Mouse (Mus musculus) embryonic facial prominence, embryonic 14.5 days (tissue): ENCODE results near the gene Siva1. TPM values are rescaled to one million over a fixed set of nuclear protein-coding genes. Genes with fewer than 3 reads are reported as not detected.

Experiments
- ATAC-seq: fragments of 200-750 bp; cut with Nextera tagmentation; 2 replicates; pipeline ENCODE4 v1.8.0; 2017; ENCODE audit warnings: low read depth, moderate number of reproducible peaks, moderate TSS enrichment
- DNase-seq: peaks from one replicate; pipeline ENCODE4 v3.0.0-alpha.2; 2015; ENCODE audit warnings: low spot score
- H3K27ac ChIP-seq: fragments of 300-500 bp; sonication (generic); replicated peaks from 2 replicates; pipeline ENCODE4 v1.5.1; 2014; ENCODE audit warnings: low read depth, mild to moderate bottlenecking, low read length, moderate library complexity
- H3K27me3 ChIP-seq: fragments of 300-500 bp; sonication (generic); replicated peaks from 2 replicates; pipeline ENCODE4 v1.6.1; 2014; ENCODE audit warnings: low read length; ENCODE audit not compliant: control insufficient read depth, insufficient read depth
- H3K36me3 ChIP-seq: fragments of 300-500 bp; sonication (generic); 2 replicates; pipeline ENCODE4 v1.6.1; 2014; ENCODE audit warnings: low read length, mixed read lengths; ENCODE audit not compliant: control insufficient read depth, insufficient read depth
- H3K4me1 ChIP-seq: fragments of 300-500 bp; sonication (generic); 2 replicates; pipeline ENCODE4 v1.6.1; 2014; ENCODE audit warnings: antibody characterized with exemption, low read length; ENCODE audit not compliant: control insufficient read depth, insufficient read depth
- H3K4me2 ChIP-seq: fragments of 300-500 bp; sonication (generic); 2 replicates; pipeline ENCODE4 v1.6.1; 2014; ENCODE audit warnings: low read depth, mild to moderate bottlenecking, low read length, moderate library complexity, mixed read lengths
- H3K4me3 ChIP-seq: fragments of 300-500 bp; sonication (generic); 2 replicates; pipeline ENCODE4 v1.5.1; 2014; ENCODE audit warnings: low read depth, mild to moderate bottlenecking, low read length
- H3K9ac ChIP-seq: fragments of 300-500 bp; sonication (generic); 2 replicates; pipeline ENCODE4 v1.6.1; 2014; ENCODE audit warnings: low read depth, mild to moderate bottlenecking, low read length, moderate library complexity, mixed read lengths
- H3K9me3 ChIP-seq: fragments of 300-500 bp; sonication (generic); 2 replicates; pipeline ENCODE4 v1.6.1; 2016; ENCODE audit warnings: low read length; ENCODE audit not compliant: control insufficient read depth
- WGBS: fragments of 180-500 bp; shearing (Covaris S2); extraction: QIAGEN DNeasy Blood & Tissue Kit; methylation state at CpG from one replicate; pipeline ENCODE4 v1.1.7; 2014; 5-methylcytosine and 5-hydroxymethylcytosine counted together
- polyA plus RNA-seq: library from polyadenylated mRNA; unstranded; fragments of >200 nt; fragmentation: Nextera tagmentation; extraction: Ambion mirVana; gene quantifications from 2 replicates; pipeline ENCODE4 v1.2.1, GENCODE M21; 2014

Siva1 gene
- polyA plus RNA-seq, 1 experiment from 2014 or later = 211 TPM

DNA sequence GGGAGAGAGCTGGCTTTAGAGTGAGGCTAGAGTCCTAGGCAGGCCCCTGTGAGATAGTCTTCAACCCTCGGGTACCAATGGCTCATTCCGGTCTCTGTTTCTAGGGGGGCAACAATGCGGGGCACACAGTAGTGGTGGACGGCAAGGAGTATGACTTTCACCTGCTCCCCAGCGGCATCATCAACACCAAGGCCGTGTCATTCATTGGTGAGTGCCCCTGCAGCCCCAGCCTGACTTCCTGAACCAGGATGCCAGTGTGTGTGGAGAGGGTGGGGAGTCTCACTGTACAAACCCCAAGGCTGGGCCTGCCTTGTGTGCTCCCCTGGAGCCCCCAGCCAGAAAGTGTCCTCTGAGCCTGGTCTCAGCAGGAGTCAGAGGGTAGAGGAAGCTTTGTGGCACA is 16.3 kb upstream of the Siva1 start:
- H3K4me1 ChIP-seq = peaks cover 7% of the 10 kb centered on the region; the same call in 1 of the 2 replicates
- no peak overlapping the region for H3K27ac ChIP-seq
- ATAC-seq (no peak), DNase-seq (no peak)
- WGBS = 89% methylated on average over 6 of the region's 6 CpGs
- no peak overlapping the region for H3K4me2 ChIP-seq
- no peak overlapping the region for H3K4me3 ChIP-seq
- no peaks in the 10 kb centered on the region for H3K9me3 ChIP-seq
- H3K36me3 ChIP-seq = no peaks in the 10 kb centered on the region
- H3K27me3 ChIP-seq = no peaks in the 10 kb centered on the region
- no peak overlapping the region for H3K9ac ChIP-seq

DNA sequence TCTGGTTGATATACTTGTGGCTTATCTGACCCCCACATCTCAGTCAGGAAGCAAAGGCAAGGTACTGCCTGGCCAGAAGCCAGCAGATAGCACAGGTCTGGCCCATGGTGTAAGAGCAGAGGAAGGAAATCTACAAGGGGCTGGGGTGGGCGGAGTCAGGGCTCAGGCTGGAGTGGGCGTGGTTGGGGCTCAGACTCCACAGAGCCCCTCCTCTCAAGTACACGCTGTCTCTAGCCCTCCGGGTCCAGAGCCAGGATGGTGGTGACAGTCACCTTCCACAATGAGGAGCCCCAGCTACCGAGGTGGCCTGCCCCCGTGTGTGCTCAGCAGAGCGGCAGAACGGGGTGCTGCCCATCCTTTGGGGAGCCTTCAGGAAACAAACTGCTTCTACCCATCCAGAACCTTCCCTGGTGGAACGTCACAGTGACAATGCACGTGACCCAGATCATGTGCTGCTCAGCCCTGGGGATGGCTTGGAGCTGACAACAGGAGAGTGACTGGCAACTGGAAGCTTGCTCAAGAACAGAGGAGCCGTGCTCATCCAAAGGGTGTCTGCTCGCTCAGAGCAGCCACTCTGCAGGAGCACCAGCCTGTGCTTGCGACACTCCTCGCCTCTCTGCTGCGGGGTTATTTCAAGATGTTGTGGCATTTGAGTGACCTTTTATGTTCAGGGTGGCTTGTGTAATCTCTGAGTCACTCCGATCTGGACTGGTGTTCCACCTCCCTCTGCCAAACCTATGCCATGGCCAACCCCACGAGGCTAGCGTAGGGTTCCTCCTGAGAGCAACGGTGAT is 15.4 kb upstream of the Siva1 start:
- peaks cover 7% of the 10 kb centered on the region; the same call in 1 of the 2 replicates for H3K4me1 ChIP-seq
- no peaks in the 10 kb centered on the region for H3K9me3 ChIP-seq
- H3K9ac ChIP-seq = peak overlapping the region; percentile 51
- 34% methylated on average over 18 of the region's 19 CpGs for WGBS
- H3K4me2 ChIP-seq = peak overlapping the region; percentile 56
- H3K27me3 ChIP-seq = no peaks in the 10 kb centered on the region
- DNase-seq (peak; percentile 76), ATAC-seq (peak; percentile 81)
- no peak overlapping the region for H3K27ac ChIP-seq
- peak overlapping the region; percentile 21 for H3K4me3 ChIP-seq
- no peaks in the 10 kb centered on the region for H3K36me3 ChIP-seq

DNA sequence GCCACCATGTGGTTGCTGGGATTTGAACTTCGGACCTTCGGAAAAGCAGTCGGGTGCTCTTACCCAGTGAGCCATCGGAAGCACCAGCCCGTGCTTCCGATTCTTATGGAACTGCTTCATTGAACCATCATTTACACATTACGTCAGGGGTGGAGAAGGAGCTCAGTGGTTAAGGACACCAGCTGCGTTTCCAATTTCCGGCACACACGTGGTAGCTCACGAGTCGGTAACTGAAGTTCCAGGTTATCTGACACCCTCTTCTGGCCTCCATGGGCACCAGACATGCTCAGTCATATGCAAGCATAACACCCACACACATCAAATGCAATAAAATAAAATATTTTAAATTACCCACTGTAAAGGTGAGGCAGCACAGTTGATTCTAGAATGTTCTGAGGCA is 14.4 kb upstream of the Siva1 start:
- WGBS = 88% methylated on average over 12 of the region's 12 CpGs
- no peak overlapping the region for H3K27ac ChIP-seq
- H3K36me3 ChIP-seq = no peaks in the 10 kb centered on the region
- H3K4me1 ChIP-seq = peaks cover 7% of the 10 kb centered on the region; the same call in 1 of the 2 replicates
- no peaks in the 10 kb centered on the region for H3K27me3 ChIP-seq
- no peaks in the 10 kb centered on the region for H3K9me3 ChIP-seq
- no peak overlapping the region for H3K9ac ChIP-seq
- DNase-seq (no peak), ATAC-seq (no peak)
- H3K4me3 ChIP-seq = no peak overlapping the region
- no peak overlapping the region for H3K4me2 ChIP-seq

DNA sequence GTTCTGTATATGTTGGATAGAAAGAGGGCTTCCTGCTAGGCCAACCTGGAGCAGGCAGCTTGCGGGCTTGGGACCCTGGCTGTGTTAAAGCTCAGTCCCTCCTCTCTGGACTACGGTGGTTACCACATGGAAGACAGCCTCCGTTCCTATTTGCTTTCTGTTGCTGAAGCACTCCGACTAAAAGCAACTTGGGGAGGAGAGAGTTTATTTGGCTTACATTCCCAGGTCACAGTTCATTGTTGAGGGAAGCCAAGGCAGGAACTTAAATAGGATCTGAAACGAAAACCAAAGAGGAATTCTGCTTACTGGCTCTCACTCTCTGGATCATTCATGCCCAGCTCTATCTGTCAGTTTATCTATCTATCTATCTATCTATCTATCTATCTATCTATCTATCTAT is 13.7 kb upstream of the Siva1 start:
- 79% methylated on average over 5 of the region's 5 CpGs for WGBS
- Histone ChIP-seq H3K4me1 (peaks cover 7% of the 10 kb centered on the region; the same call in 1 of the 2 replicates), H3K4me3 (no peak overlapping the region), H3K4me2 (no peak overlapping the region), H3K9me3 (no peaks in the 10 kb centered on the region), H3K27ac (no peak overlapping the region), H3K27me3 (no peaks in the 10 kb centered on the region), H3K36me3 (no peaks in the 10 kb centered on the region), H3K9ac (no peak overlapping the region)
- no peak for DNase-seq
- no peak for ATAC-seq

DNA sequence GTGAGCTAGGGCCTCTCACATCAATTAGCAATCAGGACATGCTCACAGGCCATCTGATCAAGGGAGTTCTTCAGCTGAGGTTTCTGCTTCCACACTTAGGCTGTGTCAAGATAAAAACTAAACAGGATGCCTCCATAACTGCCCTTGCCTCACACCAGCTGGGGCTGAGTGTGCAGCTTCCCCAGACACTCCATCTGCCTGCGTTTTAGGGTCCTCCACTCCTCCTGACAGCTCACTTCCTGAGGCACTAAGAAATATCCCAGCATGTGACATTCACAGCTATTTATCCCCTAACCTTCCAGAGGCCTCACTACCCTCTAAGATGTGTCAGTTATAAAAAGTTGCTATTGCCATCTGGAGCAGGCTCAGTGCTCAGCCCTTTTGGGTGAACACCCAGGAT is 13.0 kb upstream of the Siva1 start:
- no peaks in the 10 kb centered on the region for H3K27me3 ChIP-seq
- no peak overlapping the region for H3K4me3 ChIP-seq
- H3K9ac ChIP-seq = no peak overlapping the region
- no peak overlapping the region for H3K4me2 ChIP-seq
- no peaks in the 10 kb centered on the region for H3K9me3 ChIP-seq
- DNase-seq (no peak), ATAC-seq (no peak)
- H3K36me3 ChIP-seq = no peaks in the 10 kb centered on the region
- H3K27ac ChIP-seq = no peak overlapping the region
- peaks cover 7% of the 10 kb centered on the region; the same call in 1 of the 2 replicates for H3K4me1 ChIP-seq
- 42% methylated on average over 1 of the region's 1 CpGs for WGBS

DNA sequence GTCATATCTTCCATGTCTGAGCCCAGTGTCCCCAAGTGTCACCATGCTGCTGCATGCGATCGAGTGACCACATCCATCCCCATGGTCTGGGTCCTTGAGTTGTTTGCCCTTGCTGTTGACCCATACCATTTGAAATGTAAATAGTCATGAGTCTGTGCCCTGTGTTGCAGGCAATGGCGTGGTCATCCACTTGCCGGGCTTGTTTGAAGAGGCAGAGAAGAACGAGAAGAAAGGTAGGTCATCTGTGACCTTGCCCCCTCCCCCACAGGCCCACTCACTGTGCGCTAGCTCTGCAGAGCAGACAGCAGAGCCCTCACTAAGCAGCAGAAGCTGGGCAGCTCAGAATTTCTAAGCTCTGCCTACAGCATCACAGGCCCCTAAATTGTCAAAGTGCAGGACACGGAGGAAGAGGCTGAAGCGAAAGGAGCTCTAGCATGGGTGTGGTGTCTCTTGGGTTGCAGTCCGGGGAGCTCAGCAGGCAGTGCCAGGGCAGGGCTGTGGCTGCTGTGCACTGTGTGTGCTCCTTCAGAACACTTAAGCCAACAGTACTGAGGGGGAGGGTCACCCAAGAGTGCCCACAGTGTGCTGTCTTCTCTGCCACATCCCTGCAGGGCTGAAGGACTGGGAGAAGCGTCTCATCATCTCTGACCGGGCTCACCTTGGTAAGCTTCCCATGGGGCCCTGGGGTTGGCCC is 12.2 kb upstream of the Siva1 start:
- Histone ChIP-seq H3K27ac (no peak overlapping the region), H3K9ac (no peak overlapping the region), H3K4me1 (peaks cover 7% of the 10 kb centered on the region; the same call in 1 of the 2 replicates), H3K36me3 (no peaks in the 10 kb centered on the region), H3K27me3 (no peaks in the 10 kb centered on the region), H3K4me3 (no peak overlapping the region), H3K9me3 (no peaks in the 10 kb centered on the region), H3K4me2 (no peak overlapping the region)
- DNase-seq (no peak), ATAC-seq (no peak)
- WGBS = 73% methylated on average over 11 of the region's 11 CpGs

DNA sequence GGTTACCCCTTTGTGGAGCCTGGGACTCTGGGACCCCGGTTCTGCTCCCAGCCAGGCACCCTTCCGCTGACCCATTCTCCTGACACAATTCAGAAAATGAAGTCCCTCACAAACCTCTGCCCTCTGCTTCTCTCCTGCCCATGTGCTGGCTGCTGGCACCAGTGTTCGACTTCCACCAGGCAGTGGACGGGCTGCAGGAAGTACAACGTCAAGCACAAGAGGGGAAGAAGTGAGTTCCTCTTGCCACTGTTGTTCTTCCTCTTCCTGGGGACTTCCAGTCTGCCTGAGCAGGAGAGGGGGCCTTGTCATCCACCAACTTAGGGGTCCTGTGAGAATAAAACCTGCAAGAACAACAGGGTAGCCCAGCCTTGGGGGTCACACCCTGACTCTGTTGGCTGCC is 11.6 kb upstream of the Siva1 start:
- Histone ChIP-seq H3K4me3 (no peak overlapping the region), H3K27me3 (no peaks in the 10 kb centered on the region), H3K36me3 (no peaks in the 10 kb centered on the region), H3K4me1 (peaks cover 7% of the 10 kb centered on the region; the same call in 1 of the 2 replicates), H3K9me3 (no peaks in the 10 kb centered on the region), H3K9ac (no peak overlapping the region), H3K27ac (no peak overlapping the region), H3K4me2 (no peak overlapping the region)
- no peak for ATAC-seq
- DNase-seq = no peak
- WGBS = 81% methylated on average over 5 of the region's 5 CpGs

DNA sequence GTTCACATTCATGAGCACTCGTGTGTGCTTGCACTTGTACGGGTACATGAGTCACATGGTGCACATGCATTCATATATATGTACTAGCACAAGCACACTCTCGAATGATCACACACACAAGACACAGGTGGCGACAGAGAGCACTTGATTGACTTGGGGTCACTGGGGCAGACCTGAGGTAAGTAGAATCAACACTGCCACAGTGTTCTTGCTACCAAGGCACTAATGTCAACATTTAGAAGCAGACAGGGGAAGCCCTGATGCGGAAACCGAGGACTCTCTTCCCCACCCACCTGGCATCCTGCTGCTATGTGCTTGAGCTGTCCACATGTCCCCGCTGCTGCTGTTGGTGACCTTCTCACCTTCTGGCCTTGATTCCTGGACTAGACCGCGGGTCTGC is 10.8 kb upstream of the Siva1 start:
- H3K4me3 ChIP-seq = no peak overlapping the region
- H3K9ac ChIP-seq = no peak overlapping the region
- DNase-seq (no peak), ATAC-seq (no peak)
- no peak overlapping the region for H3K4me2 ChIP-seq
- H3K27me3 ChIP-seq = no peaks in the 10 kb centered on the region
- H3K27ac ChIP-seq = no peak overlapping the region
- WGBS = 59% methylated on average over 9 of the region's 9 CpGs
- H3K36me3 ChIP-seq = no peaks in the 10 kb centered on the region
- H3K9me3 ChIP-seq = no peaks in the 10 kb centered on the region
- H3K4me1 ChIP-seq = peaks cover 7% of the 10 kb centered on the region; the same call in 1 of the 2 replicates
